Mouse (Mus musculus) embryonic fibroblast, embryonic 13.5 days (primary cell): ENCODE data around the gene Tmem88.

Experiments used
- CTCF ChIP-seq: IDR thresholded peaks from 2 replicates; pipeline ENCODE4 v1.5.1; 2011; ENCODE audit warnings: mild to moderate bottlenecking, control low read depth, low read length, moderate library complexity, borderline replicate concordance; ENCODE audit not compliant: insufficient read depth
- POLR2A ChIP-seq: IDR thresholded peaks from 2 replicates; pipeline ENCODE4 v1.6.1; 2011; ENCODE audit warnings: low read depth, mild to moderate bottlenecking, control low read depth, low read length, moderate library complexity

GRCm38 (mm10) chr11:69406282-69406681 is 8.2 kb upstream of the Tmem88 start:
- no peak for TF ChIP-seq POLR2A
- TF ChIP-seq CTCF = no peak
